Mouse (Mus musculus) G1E (cell line): ENCODE data around the gene Foxr1.

ENCODE experiments used
- CTCF ChIP-seq: IDR thresholded peaks from 2 replicates; pipeline ENCODE4 v1.5.1; 2012; ENCODE audit warnings: low read depth, low read length, inconsistent platforms, mixed read lengths
- GATA1 ChIP-seq: IDR thresholded peaks from 2 replicates; pipeline ENCODE4 v1.6.1; 2012; ENCODE audit warnings: borderline replicate concordance, low read length, inconsistent platforms, mixed read lengths
- GATA2 ChIP-seq: IDR thresholded peaks from 2 replicates; pipeline ENCODE4 v1.6.1; 2012; ENCODE audit warnings: low read depth, low read length, inconsistent platforms, borderline replicate concordance
- POLR2AphosphoS5 ChIP-seq: IDR thresholded peaks from 2 replicates; pipeline ENCODE4 v1.6.1; 2012; ENCODE audit warnings: low read depth, low read length, inconsistent platforms; ENCODE audit not compliant: insufficient replicate concordance
- TAL1 ChIP-seq: conservative IDR thresholded peaks from 2 replicates; pipeline ENCODE4 v1.6.1; 2012; ENCODE audit warnings: low read depth, low read length, inconsistent platforms, mixed read lengths

DNA sequence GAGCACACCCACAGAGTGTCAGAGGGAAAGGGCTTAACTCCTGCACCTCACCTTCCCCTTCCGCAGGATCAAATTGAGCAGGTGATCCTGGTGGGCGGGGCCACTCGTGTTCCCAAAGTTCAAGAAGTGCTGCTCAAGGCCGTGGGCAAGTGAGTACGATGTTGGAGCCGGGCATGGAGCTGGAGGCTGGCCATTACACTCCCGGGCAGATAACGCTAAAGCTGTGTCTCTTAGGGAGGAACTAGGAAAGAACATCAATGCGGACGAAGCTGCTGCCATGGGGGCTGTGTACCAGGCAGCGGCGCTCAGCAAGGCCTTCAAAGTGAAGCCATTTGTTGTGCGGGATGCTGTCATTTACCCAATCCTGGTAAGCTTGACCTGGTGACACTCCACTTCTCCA, 56.3 kb downstream of the Foxr1 start:
- no peak for TF ChIP-seq TAL1
- no peak for TF ChIP-seq CTCF
- TF ChIP-seq POLR2AphosphoS5, result no peak
- no peak for TF ChIP-seq GATA1
- TF ChIP-seq GATA2, result no peak
